Mouse (Mus musculus) lung, postnatal 0 days (tissue): ENCODE measurements at regions not wholly inside any gene's neighbourhood (a gene's known extent, or its start where the extent isn't known, plus 50 kb on each side); places are given as distances from the start of the nearest gene placed in this dataset.

ENCODE experiments used
- CTCF ChIP-seq: IDR thresholded peaks from 2 replicates; pipeline ENCODE4 v1.5.1; 2016; ENCODE audit warnings: antibody characterized with exemption, mild to moderate bottlenecking
- EP300 ChIP-seq: IDR thresholded peaks from 2 replicates; pipeline ENCODE4 v1.6.1; 2016; ENCODE audit warnings: antibody characterized with exemption, mild to moderate bottlenecking, control low read depth

GRCm38 (mm10) chr6:41103689-41104400 is 68.5 kb upstream of the 2210010C04Rik start:
- TF ChIP-seq CTCF (no peak), EP300 (no peak)
